Mouse (Mus musculus): ENCODE data around the gene Flnb.

DNA sequence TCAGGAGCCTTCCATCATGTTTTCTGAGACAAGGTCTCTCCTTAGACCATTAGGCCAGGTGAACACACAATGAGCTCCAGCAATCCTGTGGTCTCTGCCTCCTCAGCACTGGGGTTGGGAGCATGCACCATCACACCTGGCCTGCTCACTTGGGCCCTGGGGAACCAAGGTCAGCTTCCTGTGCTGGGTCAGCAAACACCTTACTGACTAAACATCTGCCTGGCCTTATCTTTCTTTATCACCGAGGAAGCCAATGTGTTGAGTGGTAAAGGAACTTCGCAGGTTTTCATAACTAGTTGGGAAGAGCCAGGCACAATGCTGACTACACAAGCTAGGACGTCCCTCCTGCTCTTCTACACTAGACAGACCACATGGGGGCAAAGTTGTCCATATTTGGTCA, 172.2 kb downstream of the Flnb start:
- TF ChIP-seq POLR2A (IDR thresholded peaks at IDR 0.05; ENCODE audit: borderline replicate concordance, low read depth, low read length) (no peak), CTCF (IDR thresholded peaks at IDR 0.05; ENCODE audit: low read depth, low read length) (no peak)

Measured in bone marrow macrophage, adult 2 months (primary cell).